Mouse (Mus musculus): Measurements from ENCODE around the gene Gm609.

DNA sequence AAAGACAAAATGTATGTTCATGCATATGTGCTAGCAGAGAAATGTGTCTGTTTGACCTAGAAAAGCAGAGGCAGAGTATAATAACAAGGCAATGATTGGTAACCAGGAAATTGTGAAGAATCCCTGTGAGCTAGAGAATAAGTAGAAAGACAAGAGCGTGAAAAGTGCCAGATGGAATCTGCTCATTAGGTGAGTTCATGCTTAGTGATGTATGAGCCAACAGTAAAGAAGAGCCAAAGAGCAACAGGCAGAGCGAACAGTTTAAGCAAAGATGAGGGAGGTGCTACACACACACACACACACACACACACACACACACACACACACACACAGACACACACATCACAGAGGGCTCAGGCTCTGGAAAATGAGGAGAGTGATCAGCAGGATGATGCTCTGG is 95.3 kb downstream of the Gm609 start:
- TF ChIP-seq CTCF (IDR thresholded peaks at IDR 0.05; ENCODE audit: low read depth) (no peak), EP300 (IDR thresholded peaks at IDR 0.05; ENCODE audit: low read depth) (no peak)
